Mouse (Mus musculus): Measurements from ENCODE around the gene Hsd3b7. TPM values are rescaled to one million over a fixed set of nuclear protein-coding genes. Genes with fewer than 3 reads are reported as not detected.

Hsd3b7 gene
- polyA plus RNA-seq, 1 experiment from 2014 or later, result 18.3 TPM

GRCm38 (mm10) chr7:127761026-127761425 lies 39.4 kb upstream of the Hsd3b7 start:
- 33% methylated on average over 7 of the region's 7 CpGs for WGBS
- ATAC-seq (ENCODE audit: insufficient read depth), result peak; percentile 49; the same call in 1 of the 2 replicates

GRCm38 (mm10) chr7:127763642-127764041 lies 36.8 kb upstream of the Hsd3b7 start:
- no peak for TF ChIP-seq CTCF (IDR thresholded peaks at IDR 0.05; ENCODE audit: low read depth)
- ATAC-seq (ENCODE audit: insufficient read depth) (no peak), DNase-seq (no peak)
- Histone ChIP-seq H3K4me2 (no peak overlapping the region), H3K4me1 (ENCODE audit: insufficient read depth) (no peaks in the 10 kb centered on the region), H3K9ac (no peak overlapping the region), H3K9me3 (ENCODE audit: low read depth, low read length) (no peaks in the 10 kb centered on the region), H3K27ac (ENCODE audit: low read depth) (no peak overlapping the region), H3K27me3 (ENCODE audit: insufficient read depth, low read length) (no peaks in the 10 kb centered on the region), H3K36me3 (ENCODE audit: insufficient read depth) (peaks cover 80% of the 10 kb centered on the region), H3K4me3 (ENCODE audit: low read depth, low read length) (no peak overlapping the region)
- 83% methylated on average over 4 of the region's 4 CpGs for WGBS

More at GRCm38 (mm10) chr7:127761026-127761425, 39.4 kb upstream of the Hsd3b7 start:
- DNase-seq, result peak; percentile 90
- Histone ChIP-seq H3K4me2 (no peak overlapping the region), H3K9ac (no peak overlapping the region), H3K4me3 (ENCODE audit: low read depth, low read length) (no peak overlapping the region), H3K27me3 (ENCODE audit: insufficient read depth, low read length) (no peaks in the 10 kb centered on the region), H3K27ac (ENCODE audit: low read depth) (no peak overlapping the region), H3K36me3 (ENCODE audit: insufficient read depth) (peaks cover 83% of the 10 kb centered on the region), H3K9me3 (ENCODE audit: low read depth, low read length) (no peaks in the 10 kb centered on the region), H3K4me1 (ENCODE audit: insufficient read depth) (no peaks in the 10 kb centered on the region)
- TF ChIP-seq CTCF (IDR thresholded peaks at IDR 0.05; ENCODE audit: low read depth), result peak; percentile 94

- no peaks in the 10 kb centered on the region for H3K9me3 ChIP-seq (ENCODE audit: low read depth, low read length)
- no peaks in the 10 kb centered on the region for H3K27me3 ChIP-seq (ENCODE audit: insufficient read depth, low read length)
- 0 out of 2 replicates have a peak, but pooled peaks cover 2% of the 10 kb centered on the region for H3K4me1 ChIP-seq (ENCODE audit: insufficient read depth)
- no peak for ATAC-seq (ENCODE audit: insufficient read depth)
- no peak for TF ChIP-seq CTCF (IDR thresholded peaks at IDR 0.05; ENCODE audit: low read depth)
- WGBS, result 86% methylated on average over 2 of the region's 2 CpGs
- no peak overlapping the region for H3K9ac ChIP-seq
- H3K4me3 ChIP-seq (ENCODE audit: low read depth, low read length), result no peak overlapping the region
- no peak overlapping the region for H3K27ac ChIP-seq (ENCODE audit: low read depth)
- no peak overlapping the region for H3K4me2 ChIP-seq
- no peak for DNase-seq
- peaks cover 67% of the 10 kb centered on the region for H3K36me3 ChIP-seq (ENCODE audit: insufficient read depth)
Measured at GRCm38 (mm10) chr7:127765756-127766155, 34.6 kb upstream of the Hsd3b7 start.

- Histone ChIP-seq H3K9ac (no peak overlapping the region), H3K9me3 (ENCODE audit: low read depth, low read length) (no peaks in the 10 kb centered on the region), H3K4me3 (ENCODE audit: low read depth, low read length) (no peak overlapping the region), H3K4me2 (no peak overlapping the region; the same call in 1 of the 2 replicates), H3K4me1 (ENCODE audit: insufficient read depth) (0 out of 2 replicates have a peak, but pooled peaks cover 7% of the 10 kb centered on the region), H3K27ac (ENCODE audit: low read depth) (no peak overlapping the region), H3K36me3 (ENCODE audit: insufficient read depth) (peaks cover 61% of the 10 kb centered on the region), H3K27me3 (ENCODE audit: insufficient read depth, low read length) (no peaks in the 10 kb centered on the region)
- no peak for TF ChIP-seq CTCF (IDR thresholded peaks at IDR 0.05; ENCODE audit: low read depth)
- WGBS, result 70% methylated on average over 17 of the region's 17 CpGs
- DNase-seq (no peak), ATAC-seq (ENCODE audit: insufficient read depth) (no peak)
Measured at GRCm38 (mm10) chr7:127766851-127767609, 33.4 kb upstream of the Hsd3b7 start.

- Histone ChIP-seq H3K36me3 (ENCODE audit: insufficient read depth) (peaks cover 54% of the 10 kb centered on the region), H3K27ac (ENCODE audit: low read depth) (0 out of 2 replicates have a peak overlapping the region, but pooled peaks have one; percentile 12), H3K9me3 (ENCODE audit: low read depth, low read length) (no peaks in the 10 kb centered on the region), H3K27me3 (ENCODE audit: insufficient read depth, low read length) (no peaks in the 10 kb centered on the region), H3K4me2 (peak overlapping the region; percentile 25; the same call in 1 of the 2 replicates), H3K4me1 (ENCODE audit: insufficient read depth) (0 out of 2 replicates have a peak, but pooled peaks cover 7% of the 10 kb centered on the region), H3K9ac (no peak overlapping the region; the same call in 1 of the 2 replicates), H3K4me3 (ENCODE audit: low read depth, low read length) (no peak overlapping the region)
- ATAC-seq (ENCODE audit: insufficient read depth), result no peak
- DNase-seq, result no peak
- WGBS, result 89% methylated on average over 19 of the region's 19 CpGs
- TF ChIP-seq CTCF (IDR thresholded peaks at IDR 0.05; ENCODE audit: low read depth), result no peak
Measured at GRCm38 (mm10) chr7:127767671-127768345, 32.6 kb upstream of the Hsd3b7 start.

- ATAC-seq (ENCODE audit: insufficient read depth) (no peak), DNase-seq (no peak)
- Histone ChIP-seq H3K9ac (no peak overlapping the region), H3K36me3 (ENCODE audit: insufficient read depth) (peaks cover 49% of the 10 kb centered on the region), H3K9me3 (ENCODE audit: low read depth, low read length) (no peaks in the 10 kb centered on the region), H3K27ac (ENCODE audit: low read depth) (0 out of 2 replicates have a peak overlapping the region, but pooled peaks have one; percentile 12), H3K4me1 (ENCODE audit: insufficient read depth) (0 out of 2 replicates have a peak, but pooled peaks cover 7% of the 10 kb centered on the region), H3K4me3 (ENCODE audit: low read depth, low read length) (0 out of 2 replicates have a peak overlapping the region, but pooled peaks have one; percentile 80), H3K27me3 (ENCODE audit: insufficient read depth, low read length) (no peaks in the 10 kb centered on the region), H3K4me2 (peak overlapping the region; percentile 25; the same call in 1 of the 2 replicates)
- TF ChIP-seq CTCF (IDR thresholded peaks at IDR 0.05; ENCODE audit: low read depth), result peak; percentile 38
- WGBS, result 45% methylated on average over 13 of the region's 13 CpGs
Measured at GRCm38 (mm10) chr7:127768346-127768996, 31.9 kb upstream of the Hsd3b7 start.

All from lung, embryonic 14.5 days (tissue).